Mouse (Mus musculus): ENCODE measurements around the gene Fam172a. TPM values are rescaled to one million over a fixed set of nuclear protein-coding genes. Genes with fewer than 3 reads are reported as not detected.

Gene Fam172a
- polyA plus RNA-seq (2012; rRNA removed): 17.5 and 22.1 TPM in 2 replicates

GRCm38 (mm10) chr13:77701733-77702132 lies at the start of gene Fam172a:
Gene Fam172a, plus strand, starts transcription at chr13:77702033.

GRCm38 (mm10) chr13:78024683-78025294 lies 323.0 kb downstream of the Fam172a start, which contains the start of gene Pou5f2:
Gene Pou5f2, plus strand, starts transcription at chr13:78024902.

GRCm38 (mm10) chr13:78199642-78200160 lies 497.9 kb downstream of the Fam172a start, which contains the start of gene Nr2f1:
Gene Nr2f1, minus strand, starts transcription at chr13:78199757.

All from central nervous system, embryonic 14 days (tissue).